Mouse (Mus musculus) heart, embryonic 14.5 days (tissue): ENCODE results near the gene Chrdl1. TPM values are rescaled to one million over a fixed set of nuclear protein-coding genes. Genes with fewer than 3 reads are reported as not detected.

Experiments used
- polyA plus RNA-seq: library from polyadenylated mRNA; unstranded; fragments of >200 nt; fragmentation: Nextera tagmentation; extraction: Ambion mirVana; gene quantifications from 2 replicates; pipeline ENCODE4 v1.2.1, GENCODE M21; 2014

Chrdl1 gene
- polyA plus RNA-seq, 1 experiment from 2014 or later = 2.6 TPM

Other genes with a start within 250 kb of the Chrdl1 start
- gene Pak3, start 124.3 kb upstream of the Chrdl1 start, polyA plus RNA-seq = 8.2 and 10.4 TPM in 2 replicates